Mouse (Mus musculus) CH12.LX (cell line): ENCODE results near the gene Il6ra.

Experiments used
- CHD1 ChIP-seq: IDR thresholded peaks from 2 replicates; pipeline ENCODE4 v1.6.1; 2012; ENCODE audit warnings: low read depth, low read length, improper control_type of control experiment, inconsistent platforms
- CTCF ChIP-seq, 2 experiments: IDR thresholded peaks in 1 of 2; conservative IDR thresholded peaks in 1 of 2; 2 replicates each; pipeline ENCODE4 v1.5.1; 2011 to 2012; ENCODE audit warnings: low read depth in 2 of 2, low read length in 2 of 2, improper control_type of control experiment in 1 of 2, inconsistent platforms in 1 of 2, mild to moderate bottlenecking in 1 of 2, moderate library complexity in 1 of 2
- ELF1 ChIP-seq: IDR thresholded peaks from 2 replicates; pipeline ENCODE4 v1.6.1; 2014; ENCODE audit warnings: low read depth, mild to moderate bottlenecking, inconsistent platforms, low read length, improper control_type of control experiment
- EP300 ChIP-seq: IDR thresholded peaks from 2 replicates; pipeline ENCODE4 v1.6.1; 2011; ENCODE audit warnings: low read length, improper control_type of control experiment
- ETS1 ChIP-seq: conservative IDR thresholded peaks from 2 replicates; pipeline ENCODE4 v1.6.1; 2012; ENCODE audit warnings: low read depth, mild to moderate bottlenecking, inconsistent platforms, low read length, improper control_type of control experiment, moderate library complexity
- IRF4 ChIP-seq: IDR thresholded peaks from 2 replicates; pipeline ENCODE4 v1.6.1; 2014; ENCODE audit warnings: low read depth, mild to moderate bottlenecking, inconsistent platforms, low read length, improper control_type of control experiment
- JUND ChIP-seq: conservative IDR thresholded peaks from 2 replicates; pipeline ENCODE4 v1.6.1; 2011; ENCODE audit warnings: low read depth, low read length, improper control_type of control experiment
- MAFK ChIP-seq: IDR thresholded peaks from 2 replicates; pipeline ENCODE4 v1.6.1; 2011; ENCODE audit warnings: low read length, improper control_type of control experiment; ENCODE audit not compliant: insufficient replicate concordance
- MAX ChIP-seq: IDR thresholded peaks from 2 replicates; pipeline ENCODE4 v1.6.1; 2011; ENCODE audit warnings: low read length, improper control_type of control experiment
- MEF2A ChIP-seq: IDR thresholded peaks from 2 replicates; pipeline ENCODE4 v1.6.1; 2014; ENCODE audit warnings: low read depth, mild to moderate bottlenecking, inconsistent platforms, low read length, improper control_type of control experiment, borderline replicate concordance
- NELFE ChIP-seq: IDR thresholded peaks from 2 replicates; pipeline ENCODE4 v1.6.1; 2011; ENCODE audit warnings: low read depth, low read length, improper control_type of control experiment
- RAD21 ChIP-seq: IDR thresholded peaks from 2 replicates; pipeline ENCODE4 v1.6.1; 2011; ENCODE audit warnings: low read depth, mild to moderate bottlenecking, low read length, improper control_type of control experiment, moderate library complexity
- SIN3A ChIP-seq: IDR thresholded peaks from 2 replicates; pipeline ENCODE4 v1.6.1; 2012; ENCODE audit warnings: low read length, improper control_type of control experiment, inconsistent platforms
- ZMIZ1 ChIP-seq: IDR thresholded peaks from 2 replicates; pipeline ENCODE4 v1.6.1; 2012; ENCODE audit warnings: low read depth, mild to moderate bottlenecking, inconsistent platforms, low read length, improper control_type of control experiment

- TF ChIP-seq CTCF (conservative IDR thresholded peaks at IDR 0.05 in 1 of 2, IDR thresholded peaks at IDR 0.05 in 1 of 2; ENCODE audit: low read depth in 2 of 2, low read length in 2 of 2) (no peak), CHD1 (no peak), IRF4 (no peak), ELF1 (no peak), SIN3A (no peak), ZMIZ1 (no peak), NELFE (no peak), EP300 (no peak), MAX (no peak), MEF2A (no peak), RAD21 (no peak), ETS1 (no peak), JUND (no peak), MAFK (no peak)
These were observed 27.2 kb downstream of the Il6ra start for GRCm38 (mm10) chr3:89885766-89886165.
